Mouse (Mus musculus): Measurements from ENCODE around the gene Ctnnbip1. TPM values are rescaled to one million over a fixed set of nuclear protein-coding genes. Genes with fewer than 3 reads are reported as not detected.
"Not testable (repeated sequence)": the region's sequence is repeated elsewhere in the genome, so short reads cannot be mapped to it uniquely, and the experiment has no call there.

Ctnnbip1 gene
- total RNA-seq, 2 experiments from 2014 or later, result 40.3 to 41.9 TPM

GRCm38 (mm10) chr4:149606766-149607358, 88.8 kb downstream of the Ctnnbip1 start:
- no peak for DNase-seq (ENCODE audit: low spot score in 2 of 2)
- intact Hi-C loops (cut with DNase I), result no loop called here

GRCm38 (mm10) chr4:149607591-149608308, 89.7 kb downstream of the Ctnnbip1 start:
- intact Hi-C loops (cut with DNase I), result no loop called here
- DNase-seq (ENCODE audit: low spot score in 2 of 2), result no peak

GRCm38 (mm10) chr4:149608309-149608638, 90.2 kb downstream of the Ctnnbip1 start:
- intact Hi-C loops (cut with DNase I), result no loop called here

DNA sequence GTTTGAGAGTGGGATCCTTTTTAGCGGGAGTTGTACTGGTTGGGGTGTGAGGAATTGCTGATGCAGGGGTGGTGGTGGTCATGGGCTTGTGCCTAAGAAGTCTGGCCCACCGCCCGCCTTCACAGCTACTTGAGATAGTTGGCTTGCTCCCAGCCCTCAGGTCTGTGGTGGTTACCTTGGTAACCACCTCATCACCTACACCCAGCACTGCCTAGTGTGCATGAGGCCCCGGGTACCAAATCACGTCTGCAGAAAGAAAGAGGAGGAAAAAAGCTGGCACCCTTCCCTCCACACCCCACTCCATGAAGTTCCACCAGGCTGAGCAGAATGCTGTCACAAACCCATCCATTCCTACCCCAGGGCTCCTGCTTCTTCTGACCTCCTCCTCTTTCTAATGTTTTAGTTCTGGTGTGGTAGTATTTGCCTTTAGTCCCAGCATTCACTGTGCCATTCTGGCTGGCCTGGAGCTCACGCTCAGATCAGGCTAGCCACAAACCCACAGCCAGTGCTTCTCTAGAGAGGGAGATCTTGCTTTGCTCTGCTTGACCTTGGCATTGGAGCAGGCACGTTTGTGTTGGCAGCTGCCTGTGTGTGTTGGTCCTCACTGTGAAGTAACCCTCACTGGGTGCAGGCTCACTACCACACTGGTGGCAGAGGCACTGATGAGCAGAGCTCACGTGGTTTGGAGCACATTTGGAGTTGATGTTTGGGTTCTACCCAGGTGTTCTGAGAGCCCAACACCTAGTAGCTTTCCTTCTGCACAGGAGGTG, 91.4 kb downstream of the Ctnnbip1 start:
- intact Hi-C loops (cut with DNase I), result no loop called here
- peak; percentile 43 to 82 for DNase-seq (ENCODE audit: low spot score in 2 of 2)

More at GRCm38 (mm10) chr4:149608309-149608638, 90.2 kb downstream of the Ctnnbip1 start:
- no peak for DNase-seq (ENCODE audit: low spot score in 2 of 2)

DNA sequence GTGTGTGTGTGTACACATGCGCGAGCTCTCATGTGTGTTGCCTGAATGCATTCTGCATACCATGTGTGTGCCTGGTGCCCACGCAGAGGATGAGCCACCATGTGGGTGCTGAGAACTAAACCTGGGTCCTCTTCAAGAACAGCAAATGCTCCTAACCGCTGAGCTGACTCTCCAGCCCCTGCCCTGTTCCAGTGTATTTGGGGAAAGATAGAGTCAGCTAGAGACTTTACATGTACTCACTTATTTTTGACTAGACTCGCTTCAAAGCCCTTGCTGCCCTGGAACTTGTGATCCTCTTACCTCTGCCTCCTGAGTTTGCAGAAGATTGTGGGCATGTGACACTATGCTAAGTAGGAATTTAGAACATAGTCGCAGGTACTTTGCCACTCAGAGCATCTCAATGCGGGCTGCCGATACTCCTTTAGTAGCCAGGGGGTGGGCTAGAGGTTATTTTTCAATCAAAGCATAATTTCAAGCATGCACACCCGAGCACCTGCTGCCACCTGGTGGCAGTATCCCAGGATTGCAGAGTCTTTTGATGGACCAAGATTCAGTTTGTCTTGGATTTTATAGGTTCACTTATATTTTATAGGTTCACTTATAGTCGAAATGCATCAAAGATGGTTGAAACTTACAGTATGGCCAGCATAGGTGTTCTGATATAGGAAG, 93.5 kb downstream of the Ctnnbip1 start:
- DNase-seq (ENCODE audit: low spot score in 2 of 2), result peak; percentile 49 to 53
- intact Hi-C loops (cut with DNase I), result loop anchor here (1.0 kb wide), 1 partner anchor 62 kb away; no protein-coding TSS in a partner anchor

DNA sequence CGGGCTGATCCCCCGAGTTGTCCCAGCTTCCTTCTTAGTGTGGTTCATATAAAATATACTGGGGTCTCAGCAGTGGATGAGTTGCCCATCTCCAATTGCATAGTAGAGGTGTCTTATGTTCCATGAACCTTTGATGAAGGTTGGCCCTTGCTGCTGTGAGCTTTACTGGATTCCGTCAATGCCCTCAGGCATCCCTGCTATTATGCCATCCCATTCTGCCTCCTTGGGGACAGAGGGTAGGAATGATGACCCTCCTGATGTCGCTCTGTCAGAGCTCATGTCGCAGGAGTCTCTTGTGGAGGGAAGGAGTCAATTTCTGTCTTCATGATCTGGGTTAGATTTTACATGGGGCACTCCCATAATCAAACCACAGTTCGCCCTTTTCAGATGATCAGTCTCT, 95.5 kb downstream of the Ctnnbip1 start:
- DNase-seq (ENCODE audit: low spot score in 2 of 2); intact Hi-C loops (cut with DNase I): not testable (repeated sequence)

DNA sequence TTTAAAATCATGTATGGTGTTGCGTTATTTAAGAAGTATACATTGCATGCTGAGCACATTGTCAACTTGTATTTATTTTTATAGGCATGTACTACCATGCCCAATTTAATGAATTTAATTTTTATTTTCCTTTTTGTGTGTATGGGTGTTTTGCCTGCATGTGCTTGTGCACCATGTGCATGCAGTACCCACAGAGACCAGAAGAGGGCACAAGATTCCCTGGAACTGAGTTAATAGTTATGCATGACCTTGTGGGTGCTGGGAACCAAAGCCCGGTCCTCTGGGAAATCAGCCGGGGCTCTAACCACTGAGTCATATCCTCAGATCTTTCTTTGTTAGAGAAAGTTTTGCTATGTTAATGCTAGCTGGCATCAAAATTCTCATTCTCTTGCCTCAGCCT, 96.8 kb downstream of the Ctnnbip1 start:
- no peak for DNase-seq (ENCODE audit: low spot score in 2 of 2)
- intact Hi-C loops (cut with DNase I), result no loop called here

Small RNA genes within 50 kb of the gene (microRNA-seq; reads per million reads assigned to microRNA genes)
- 0.74 to 1.0 reads per million in 2 experiments for gene Mir5616

Other genes with a start within 250 kb of the Ctnnbip1 start
- gene Kif1b, start 210.5 kb upstream of the Ctnnbip1 start, total RNA-seq (2021), result 100 to 1,000 TPM; 432 to 448 TPM
- gene Ube4b, start 91.5 kb upstream of the Ctnnbip1 start, total RNA-seq (2021), result 100 to 1,000 TPM in 1 of 2 experiments, 10 to 100 TPM in 1; 93.9 to 103 TPM
- gene Rbp7, start 63.3 kb upstream of the Ctnnbip1 start, total RNA-seq (2021), result not detected
- gene Tmem274, start 40.9 kb upstream of the Ctnnbip1 start, total RNA-seq (2021), result not detected
- gene Nmnat1, start 33.0 kb upstream of the Ctnnbip1 start, total RNA-seq (2021), result 1 to 10 TPM; 8.1 to 8.9 TPM
- 10 to 100 TPM; 18.7 to 19.8 TPM for gene Lzic, start 33.0 kb upstream of the Ctnnbip1 start, total RNA-seq (2021)
- 1,000 to 10,000 TPM; 1,368 to 1,474 TPM for gene Clstn1, start 68.2 kb downstream of the Ctnnbip1 start, total RNA-seq (2021)
- gene Pik3cd, start 184.3 kb downstream of the Ctnnbip1 start, total RNA-seq (2021), result 10 to 100 TPM; 20.0 to 25.9 TPM
- gene Tmem201, start 219.8 kb downstream of the Ctnnbip1 start, total RNA-seq (2021), result 10 to 100 TPM; 59.6 to 65.5 TPM